Mouse (Mus musculus): ENCODE measurements around the gene Dennd2c. TPM values are rescaled to one million over a fixed set of nuclear protein-coding genes. Genes with fewer than 3 reads are reported as not detected.

Dennd2c gene
- polyA plus RNA-seq, 1 experiment = not detected

DNA sequence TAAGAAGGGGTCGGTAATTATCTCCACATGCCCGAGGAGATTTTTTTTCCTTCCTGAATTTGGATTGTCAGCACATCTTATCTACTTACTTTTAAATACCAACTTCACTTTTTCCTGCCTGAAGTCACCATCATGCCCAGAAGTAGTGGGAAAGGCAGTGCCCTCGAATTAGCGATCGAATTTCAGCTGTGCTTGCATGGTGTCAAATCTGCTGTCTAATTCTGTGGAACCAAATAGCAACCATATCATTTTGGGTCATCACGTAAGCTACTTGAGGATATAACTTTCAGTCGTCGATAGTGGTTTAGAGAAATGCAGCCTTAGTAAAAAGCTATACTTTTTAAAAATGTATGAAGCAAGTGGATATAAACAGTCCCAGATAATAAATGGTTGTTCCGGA, 25.9 kb upstream of the Dennd2c start:
- Histone ChIP-seq H3K4me3 (ENCODE audit: insufficient read depth, low read depth, low read length) (no peak overlapping the region), H3K4me1 (ENCODE audit: control insufficient read depth, insufficient read depth, low read length) (no peaks in the 10 kb centered on the region), H3K27ac (ENCODE audit: insufficient read depth, low read depth, low read length) (no peak overlapping the region)
- TF ChIP-seq CTCF (IDR thresholded peaks at IDR 0.05; ENCODE audit: insufficient read depth, low read depth, low read length) = no peak
- TF ChIP-seq POLR2A (IDR thresholded peaks at IDR 0.05; ENCODE audit: insufficient read depth, low read depth, low read length) = no peak
- WGBS = 92% methylated on average over 9 of the region's 9 CpGs

DNA sequence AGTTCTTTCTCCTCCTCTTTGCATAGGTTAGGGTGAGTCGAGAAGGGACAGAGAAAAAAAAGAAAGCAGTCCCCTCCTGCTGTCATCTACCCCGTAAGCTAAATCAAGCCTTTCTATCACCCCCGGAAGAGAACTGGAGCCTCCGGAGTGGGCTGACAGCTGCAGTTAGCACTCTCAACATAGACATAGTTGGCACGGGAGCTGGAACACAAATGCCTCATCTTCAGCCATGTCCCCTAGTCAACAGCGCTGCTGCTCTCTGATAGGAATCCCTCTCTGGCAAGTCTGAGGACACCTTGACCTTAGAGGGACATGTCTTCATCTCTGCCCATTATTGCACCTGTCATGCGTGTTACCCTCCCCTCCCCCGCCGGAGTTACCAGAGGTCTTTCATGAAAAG, 23.1 kb upstream of the Dennd2c start:
- H3K27ac ChIP-seq (ENCODE audit: insufficient read depth, low read depth, low read length) = no peak overlapping the region
- no peaks in the 10 kb centered on the region for H3K4me1 ChIP-seq (ENCODE audit: control insufficient read depth, insufficient read depth, low read length)
- no peak overlapping the region for H3K4me3 ChIP-seq (ENCODE audit: insufficient read depth, low read depth, low read length)
- WGBS = 79% methylated on average over 9 of the region's 9 CpGs
- TF ChIP-seq POLR2A (IDR thresholded peaks at IDR 0.05; ENCODE audit: insufficient read depth, low read depth, low read length) (no peak), CTCF (IDR thresholded peaks at IDR 0.05; ENCODE audit: insufficient read depth, low read depth, low read length) (no peak)

DNA sequence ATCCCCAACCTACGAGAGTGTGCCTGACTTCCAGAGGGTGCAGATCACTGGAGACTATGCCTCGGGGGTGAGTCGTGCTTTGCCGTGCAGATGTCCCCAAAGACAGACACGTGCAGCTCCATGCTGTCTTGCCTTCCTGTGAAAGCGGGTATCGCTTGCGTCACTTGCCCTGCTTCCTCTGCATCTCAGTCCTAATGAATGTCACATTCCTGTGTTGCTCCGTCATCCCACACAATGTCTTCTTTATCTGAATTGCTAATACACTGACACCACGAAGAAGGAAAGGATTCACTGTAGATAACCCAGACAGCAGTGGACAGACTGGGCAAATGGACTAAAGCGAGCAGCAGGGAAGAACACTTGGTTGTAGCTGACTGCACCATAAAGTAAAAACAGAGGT, 21.4 kb upstream of the Dennd2c start:
- no peak overlapping the region for H3K4me3 ChIP-seq (ENCODE audit: insufficient read depth, low read depth, low read length)
- 69% methylated on average over 11 of the region's 11 CpGs for WGBS
- TF ChIP-seq CTCF (IDR thresholded peaks at IDR 0.05; ENCODE audit: insufficient read depth, low read depth, low read length) (no peak), POLR2A (IDR thresholded peaks at IDR 0.05; ENCODE audit: insufficient read depth, low read depth, low read length) (no peak)

DNA sequence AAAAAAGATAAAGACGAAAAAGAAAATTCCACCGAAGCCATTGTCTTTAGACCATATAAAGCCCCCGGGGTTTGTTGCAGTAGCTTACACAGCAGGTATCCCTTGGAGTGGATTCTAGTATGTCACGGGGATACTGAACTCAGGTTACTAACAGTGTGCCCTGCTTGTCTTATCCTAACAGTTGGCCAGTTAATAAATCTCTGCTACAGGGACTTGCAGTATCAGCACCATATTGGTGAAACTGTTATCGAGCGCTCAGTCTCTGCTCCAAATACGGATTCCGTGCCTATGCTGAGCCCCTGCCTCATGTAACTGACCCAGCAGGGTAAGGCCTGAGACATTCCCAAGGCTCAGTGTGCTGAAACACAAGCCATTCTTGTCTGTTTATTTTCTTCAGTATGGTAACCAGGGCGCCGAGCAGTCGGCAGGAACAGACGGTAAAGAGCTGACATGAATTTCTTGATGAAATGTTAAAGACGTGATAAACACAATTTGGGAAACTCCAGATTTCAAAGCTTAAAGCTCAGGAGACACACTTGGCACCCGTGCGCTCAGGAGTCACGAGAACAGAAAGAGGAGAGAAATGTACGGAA, 20.4 kb upstream of the Dennd2c start:
- Histone ChIP-seq H3K27ac (ENCODE audit: insufficient read depth, low read depth, low read length) (no peak overlapping the region), H3K4me1 (ENCODE audit: control insufficient read depth, insufficient read depth, low read length) (no peaks in the 10 kb centered on the region), H3K4me3 (ENCODE audit: insufficient read depth, low read depth, low read length) (no peak overlapping the region)
- WGBS = 89% methylated on average over 17 of the region's 17 CpGs
- TF ChIP-seq CTCF (IDR thresholded peaks at IDR 0.05; ENCODE audit: insufficient read depth, low read depth, low read length) = no peak
- TF ChIP-seq POLR2A (IDR thresholded peaks at IDR 0.05; ENCODE audit: insufficient read depth, low read depth, low read length) = no peak

More for the DNA sequence above, 21.4 kb upstream of the Dennd2c start:
- no peak overlapping the region for H3K27ac ChIP-seq (ENCODE audit: insufficient read depth, low read depth, low read length)
- H3K4me1 ChIP-seq (ENCODE audit: control insufficient read depth, insufficient read depth, low read length) = no peaks in the 10 kb centered on the region

DNA sequence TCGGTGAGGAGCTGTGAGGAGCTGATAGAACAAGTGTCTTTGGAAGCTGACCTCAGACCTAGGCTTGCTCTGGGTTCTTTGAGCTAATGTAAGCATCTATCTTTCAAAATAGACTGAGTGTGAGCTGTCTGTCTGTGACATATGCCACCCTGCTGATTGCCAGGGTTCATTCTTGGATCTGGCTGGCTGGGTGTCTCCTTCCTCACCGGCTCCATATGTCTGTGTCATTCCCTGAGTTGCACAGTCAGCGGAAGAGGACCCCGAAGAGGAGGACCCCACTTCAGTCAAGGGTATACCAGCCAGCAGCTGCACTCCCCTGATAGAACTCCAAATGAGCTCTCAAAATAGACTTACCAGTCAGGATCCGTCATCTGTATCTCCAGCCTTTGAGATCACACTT, 19.6 kb upstream of the Dennd2c start:
- Histone ChIP-seq H3K27ac (ENCODE audit: insufficient read depth, low read depth, low read length) (no peak overlapping the region), H3K4me1 (ENCODE audit: control insufficient read depth, insufficient read depth, low read length) (no peaks in the 10 kb centered on the region), H3K4me3 (ENCODE audit: insufficient read depth, low read depth, low read length) (no peak overlapping the region)
- TF ChIP-seq POLR2A (IDR thresholded peaks at IDR 0.05; ENCODE audit: insufficient read depth, low read depth, low read length) = no peak
- no peak for TF ChIP-seq CTCF (IDR thresholded peaks at IDR 0.05; ENCODE audit: insufficient read depth, low read depth, low read length)
- 89% methylated on average over 5 of the region's 5 CpGs for WGBS

DNA sequence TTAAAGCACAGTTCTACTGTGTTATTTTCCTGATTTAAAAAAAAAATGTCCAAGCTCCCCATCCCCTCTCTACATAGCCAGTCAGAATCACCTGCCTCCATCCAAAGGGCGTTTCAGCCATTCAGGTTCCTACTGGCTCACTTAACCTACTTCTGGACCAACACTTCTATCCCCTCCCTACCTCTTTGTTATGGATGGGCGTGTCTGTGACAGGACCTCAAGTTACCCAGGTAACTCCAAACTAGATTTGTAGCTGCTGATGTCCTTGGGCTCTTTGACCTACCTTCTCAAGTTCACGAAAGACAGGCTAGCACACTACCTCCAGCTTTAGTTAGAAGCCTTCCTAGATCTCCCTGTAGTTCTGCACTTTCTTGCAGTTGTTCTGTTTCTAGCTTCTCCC, 16.4 kb upstream of the Dennd2c start:
- no peak overlapping the region for H3K27ac ChIP-seq (ENCODE audit: insufficient read depth, low read depth, low read length)
- H3K4me3 ChIP-seq (ENCODE audit: insufficient read depth, low read depth, low read length) = no peak overlapping the region
- no peaks in the 10 kb centered on the region for H3K4me1 ChIP-seq (ENCODE audit: control insufficient read depth, insufficient read depth, low read length)
- WGBS = 79% methylated on average over 3 of the region's 3 CpGs
- TF ChIP-seq CTCF (IDR thresholded peaks at IDR 0.05; ENCODE audit: insufficient read depth, low read depth, low read length) (no peak), POLR2A (IDR thresholded peaks at IDR 0.05; ENCODE audit: insufficient read depth, low read depth, low read length) (no peak)

DNA sequence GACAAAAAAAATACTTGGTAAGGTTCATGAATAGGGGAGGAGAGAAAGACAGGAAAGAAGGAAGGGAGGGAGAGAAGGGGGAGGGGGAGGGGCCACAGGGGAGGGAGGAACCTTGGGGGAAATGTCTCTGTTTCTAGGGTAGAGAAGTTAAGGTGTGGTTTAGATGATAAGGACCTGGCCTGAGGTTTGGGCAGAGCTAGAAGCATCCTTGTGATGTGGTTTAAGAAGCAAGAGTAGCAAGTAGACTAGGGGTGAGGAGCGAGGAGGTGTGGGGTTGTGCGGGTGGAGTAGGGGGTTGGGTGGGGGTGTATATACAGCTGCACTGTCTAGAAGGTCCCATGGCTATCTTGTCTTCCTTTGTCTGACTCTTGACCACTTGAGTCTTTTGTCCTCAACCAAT, 10.7 kb upstream of the Dennd2c start:
- H3K27ac ChIP-seq (ENCODE audit: insufficient read depth, low read depth, low read length) = no peak overlapping the region
- H3K4me1 ChIP-seq (ENCODE audit: control insufficient read depth, insufficient read depth, low read length) = no peaks in the 10 kb centered on the region
- H3K4me3 ChIP-seq (ENCODE audit: insufficient read depth, low read depth, low read length) = no peak overlapping the region
- 100% methylated on average over 2 of the region's 2 CpGs for WGBS
- TF ChIP-seq POLR2A (IDR thresholded peaks at IDR 0.05; ENCODE audit: insufficient read depth, low read depth, low read length) = no peak
- no peak for TF ChIP-seq CTCF (IDR thresholded peaks at IDR 0.05; ENCODE audit: insufficient read depth, low read depth, low read length)

DNA sequence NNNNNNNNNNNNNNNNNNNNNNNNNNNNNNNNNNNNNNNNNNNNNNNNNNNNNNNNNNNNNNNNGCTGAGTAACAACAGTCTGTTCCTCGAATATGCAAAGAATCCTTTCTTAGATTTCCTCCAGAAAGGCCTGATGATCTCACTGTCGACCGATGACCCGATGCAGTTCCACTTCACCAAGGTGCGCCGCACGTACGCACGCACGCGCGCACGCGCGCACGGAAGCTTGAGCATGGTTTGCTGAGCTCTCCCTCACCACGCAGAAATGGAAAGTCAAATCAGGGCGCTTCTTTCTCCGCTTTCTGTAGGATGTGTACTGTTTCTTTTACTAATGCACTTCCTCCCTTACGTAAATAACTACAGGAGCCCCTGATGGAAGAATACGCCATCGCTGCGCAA, 3.7 kb upstream of the Dennd2c start:
- peaks cover 13% of the 10 kb centered on the region for H3K4me1 ChIP-seq (ENCODE audit: control insufficient read depth, insufficient read depth, low read length)
- WGBS = 83% methylated on average over 23 of the region's 23 CpGs
- H3K27ac ChIP-seq (ENCODE audit: insufficient read depth, low read depth, low read length) = no peak overlapping the region
- H3K4me3 ChIP-seq (ENCODE audit: insufficient read depth, low read depth, low read length) = no peak overlapping the region
- TF ChIP-seq POLR2A (IDR thresholded peaks at IDR 0.05; ENCODE audit: insufficient read depth, low read depth, low read length) (no peak), CTCF (IDR thresholded peaks at IDR 0.05; ENCODE audit: insufficient read depth, low read depth, low read length) (no peak)

DNA sequence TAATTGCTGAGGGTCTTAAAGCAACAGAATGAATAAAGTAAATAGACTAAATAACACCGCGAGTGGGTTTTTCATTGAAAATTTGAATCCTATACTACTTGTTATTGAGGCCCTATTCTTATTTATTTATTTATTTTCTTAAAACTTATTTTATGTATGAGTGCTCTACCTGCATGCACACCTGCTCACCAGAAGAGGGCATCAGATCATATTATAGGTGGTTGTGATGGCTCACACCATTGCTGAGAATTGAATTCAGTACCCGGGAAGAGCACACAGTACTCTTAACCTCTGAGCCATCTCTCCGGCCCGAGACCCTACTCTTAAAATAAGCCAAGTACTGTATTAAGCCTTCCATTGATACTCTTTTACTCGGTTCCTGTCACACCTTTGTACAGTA, 2.7 kb upstream of the Dennd2c start:
- H3K27ac ChIP-seq (ENCODE audit: insufficient read depth, low read depth, low read length) = no peak overlapping the region
- TF ChIP-seq CTCF (IDR thresholded peaks at IDR 0.05; ENCODE audit: insufficient read depth, low read depth, low read length) (no peak), POLR2A (IDR thresholded peaks at IDR 0.05; ENCODE audit: insufficient read depth, low read depth, low read length) (no peak)
- H3K4me3 ChIP-seq (ENCODE audit: insufficient read depth, low read depth, low read length) = no peak overlapping the region
- WGBS = 88% methylated on average over 6 of the region's 6 CpGs
- H3K4me1 ChIP-seq (ENCODE audit: control insufficient read depth, insufficient read depth, low read length) = peaks cover 13% of the 10 kb centered on the region

DNA sequence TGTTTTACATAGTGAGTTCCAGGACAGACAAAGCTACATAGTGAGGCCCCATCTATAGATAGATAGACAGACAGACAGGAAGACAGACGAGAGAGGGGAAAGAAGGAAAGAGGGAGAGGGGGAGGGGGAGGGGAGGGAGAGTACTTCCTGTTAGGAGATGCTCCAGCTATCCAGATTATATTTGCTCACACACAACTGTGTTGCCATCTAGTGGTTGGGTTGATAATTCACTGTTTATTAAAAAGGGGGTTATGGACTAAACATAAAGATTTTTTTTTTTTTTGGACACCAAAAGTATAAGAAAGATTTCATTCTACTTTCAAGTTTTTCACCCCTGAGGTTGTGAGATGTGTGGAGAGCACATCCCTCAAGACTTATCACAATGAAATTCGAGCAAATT, 1.7 kb upstream of the Dennd2c start:
- H3K27ac ChIP-seq (ENCODE audit: insufficient read depth, low read depth, low read length) = no peak overlapping the region
- TF ChIP-seq POLR2A (IDR thresholded peaks at IDR 0.05; ENCODE audit: insufficient read depth, low read depth, low read length) (no peak), CTCF (IDR thresholded peaks at IDR 0.05; ENCODE audit: insufficient read depth, low read depth, low read length) (no peak)
- H3K4me3 ChIP-seq (ENCODE audit: insufficient read depth, low read depth, low read length) = no peak overlapping the region
- WGBS = 59% methylated on average over 2 of the region's 2 CpGs
- peaks cover 13% of the 10 kb centered on the region for H3K4me1 ChIP-seq (ENCODE audit: control insufficient read depth, insufficient read depth, low read length)
